ENCODE assay signal across 8 mouse cellular contexts in genomic region chr17:13043846-13044673, GRCm38 (mm10). TPM values are rescaled to one million over a fixed set of nuclear protein-coding genes. Genes with fewer than 3 reads are reported as not detected.
A peak's percentile ranks its signal among the peaks of the same experiment; 100 is the strongest.
DNase-seq lines count a peak whose midpoint lies in the region; ATAC-seq and TF ChIP-seq lines count a peak whose summit lies in the region.
"Not testable (repeated sequence)": the region's sequence is repeated elsewhere in the genome, so short reads cannot be mapped to it uniquely, and the experiment has no call there.

No protein-coding gene starts in this region.

- not testable (repeated sequence) for H3K27me3 ChIP-seq in forebrain, embryonic 13.5 days; liver, embryonic 11.5 days (replicated peaks; ENCODE audit: control insufficient read depth, insufficient read depth, low read length); stomach, embryonic 15.5 days (replicated peaks)

- not testable (repeated sequence) for H3K4me3 ChIP-seq in ES-E14 (ENCODE audit: insufficient read depth in 1 of 2, low read depth in 1 of 2, low read length in 2 of 2, poor library complexity in 1 of 2, severe bottlenecking in 1 of 2); forebrain, embryonic 13.5 days; liver, embryonic 11.5 days (ENCODE audit: low read depth, low read length); stomach, embryonic 15.5 days (replicated peaks)

- 1% methylated on average over 4 of the region's 4 CpGs for WGBS in forebrain, embryonic 13.5 days
- WGBS in liver, embryonic 11.5 days = 18% methylated on average over 4 of the region's 4 CpGs
- 14% methylated on average over 4 of the region's 4 CpGs for WGBS in stomach, embryonic 15.5 days

- not testable (repeated sequence) for H3K4me1 ChIP-seq in ES-E14 (ENCODE audit: control insufficient read depth in 2 of 2, insufficient read depth in 2 of 2, low read length in 2 of 2, poor library complexity in 1 of 2); forebrain, embryonic 13.5 days; liver, embryonic 11.5 days (replicated peaks; ENCODE audit: control insufficient read depth, insufficient read depth, low read length); stomach, embryonic 15.5 days

- not testable (repeated sequence) for H3K9me3 ChIP-seq in ES-E14 (ENCODE audit: control insufficient read depth, insufficient read depth, low read depth, low read length); forebrain, embryonic 13.5 days (replicated peaks); liver, embryonic 11.5 days (ENCODE audit: control insufficient read depth, low read length); stomach, embryonic 15.5 days

- intact Hi-C loops in heart, postnatal 36 days (cut with DNase I) = not testable (repeated sequence)

- H3K36me3 ChIP-seq in ES-E14 (ENCODE audit: control insufficient read depth, insufficient read depth, low read length, poor library complexity, severe bottlenecking); forebrain, embryonic 13.5 days (ENCODE audit: poor library complexity, severe bottlenecking); liver, embryonic 11.5 days (ENCODE audit: control insufficient read depth, insufficient read depth, low read length); stomach, embryonic 15.5 days: not testable (repeated sequence)

- ATAC-seq in forebrain, embryonic 13.5 days = peak; percentile 92
- ATAC-seq in liver, embryonic 11.5 days (replicated peaks; ENCODE audit: low FRiP score) = peak; percentile 55
- ATAC-seq in stomach, embryonic 15.5 days (ENCODE audit: insufficient read depth, low FRiP score, low read depth) = peak; percentile 37; the same call in 1 of the 2 replicates

- not testable (repeated sequence) for H3K9ac ChIP-seq in ES-E14 (ENCODE audit: insufficient read depth, low read depth, low read length, poor library complexity, severe bottlenecking); forebrain, embryonic 13.5 days; liver, embryonic 11.5 days (ENCODE audit: low read depth, low read length); stomach, embryonic 15.5 days

- in situ Hi-C loops in ES-E14 (cut with MboI; ENCODE audit: low sequenced_read_pairs in 2 of 2, unreplicated experiment in 2 of 2) = not testable (repeated sequence)

- not testable (repeated sequence) for H3K27ac ChIP-seq in ES-E14 (ENCODE audit: insufficient read depth, low read depth, low read length, poor library complexity, severe bottlenecking); forebrain, embryonic 13.5 days; liver, embryonic 11.5 days (ENCODE audit: low read depth, low read length); stomach, embryonic 15.5 days

- H3K4me2 ChIP-seq in forebrain, embryonic 13.5 days; liver, embryonic 11.5 days; stomach, embryonic 15.5 days: not testable (repeated sequence)

- peak; percentile 74 for DNase-seq in ES-E14 (ENCODE audit: low read depth, low spot score)
- peak; percentile 16 for DNase-seq in cerebellum, adult 11 months
- peak; percentile 18 to 52 for DNase-seq in heart, postnatal 36 days
- DNase-seq in kidney, postnatal 36 days = peak; percentile 16 to 47
- DNase-seq in liver, embryonic 11.5 days (ENCODE audit: low spot score) = peak; percentile 30
- DNase-seq in naive thymus-derived CD4-positive, alpha-beta T cell, adult 2 months (ENCODE audit: low read depth) = peak; percentile 55

TF ChIP-seq in ES-E14, 5 proteins besides CTCF, POLR2A, EP300 and RAD21:
- peak; percentile 45; the same call in 1 of the 2 replicates for TF ChIP-seq ZC3H11A (IDR thresholded peaks at IDR 0.05; ENCODE audit: borderline replicate concordance, low read depth, low read length)

RNA-seq across cellular contexts. Expression of gene Gpr31b, which starts 8.0 kb away (rescaled TPM):
- total RNA-seq in ES-E14 (2012; rRNA removed) = not detected in 2 replicates
- polyA plus RNA-seq in forebrain, embryonic 13.5 days (2015; fragmentation: Nextera tagmentation; extraction: Ambion mirVana) = not detected in 2 replicates
- total RNA-seq in heart, postnatal 36 days (2021) = not detected
- polyA plus RNA-seq in liver, embryonic 11.5 days (2014; fragmentation: Nextera tagmentation; extraction: Ambion mirVana) = not detected in 2 replicates
- polyA plus RNA-seq in stomach, embryonic 15.5 days (2015; fragmentation: Nextera tagmentation; extraction: Ambion mirVana) = not detected in 2 replicates

RNA-seq across cellular contexts. Expression of gene Tcp10b, which starts 16.8 kb away (rescaled TPM):
- total RNA-seq in ES-E14 (2012; rRNA removed) = 0.31 and 0.79 TPM in 2 replicates
- 0.14 TPM in 1 of 2 replicates, not detected in the other for polyA plus RNA-seq in forebrain, embryonic 13.5 days (2015; fragmentation: Nextera tagmentation; extraction: Ambion mirVana)
- not detected for total RNA-seq in heart, postnatal 36 days (2021)
- polyA plus RNA-seq in liver, embryonic 11.5 days (2014; fragmentation: Nextera tagmentation; extraction: Ambion mirVana) = not detected in 2 replicates
- 0.06 and 0.09 TPM in 2 replicates for polyA plus RNA-seq in stomach, embryonic 15.5 days (2015; fragmentation: Nextera tagmentation; extraction: Ambion mirVana)

RNA-seq across cellular contexts. Expression of gene Sod2, which starts 37.4 kb away (rescaled TPM):
- 161 and 199 TPM in 2 replicates for total RNA-seq in ES-E14 (2012; rRNA removed)
- 116 and 118 TPM in 2 replicates for polyA plus RNA-seq in forebrain, embryonic 13.5 days (2015; fragmentation: Nextera tagmentation; extraction: Ambion mirVana)
- 1,000 to 10,000 TPM; 1,043 to 1,108 TPM for total RNA-seq in heart, postnatal 36 days (2021)
- 193 and 213 TPM in 2 replicates for polyA plus RNA-seq in liver, embryonic 11.5 days (2014; fragmentation: Nextera tagmentation; extraction: Ambion mirVana)
- 139 and 140 TPM in 2 replicates for polyA plus RNA-seq in stomach, embryonic 15.5 days (2015; fragmentation: Nextera tagmentation; extraction: Ambion mirVana)

RNA-seq across cellular contexts. Expression of gene Wtap, which starts 50.1 kb away (rescaled TPM):
- 83.8 and 85.6 TPM in 2 replicates for total RNA-seq in ES-E14 (2012; rRNA removed)
- 166 and 170 TPM in 2 replicates for polyA plus RNA-seq in forebrain, embryonic 13.5 days (2015; fragmentation: Nextera tagmentation; extraction: Ambion mirVana)
- 10 to 100 TPM; 32.3 to 33.9 TPM for total RNA-seq in heart, postnatal 36 days (2021)
- polyA plus RNA-seq in liver, embryonic 11.5 days (2014; fragmentation: Nextera tagmentation; extraction: Ambion mirVana) = 99.4 and 101 TPM in 2 replicates
- polyA plus RNA-seq in stomach, embryonic 15.5 days (2015; fragmentation: Nextera tagmentation; extraction: Ambion mirVana) = 119 and 122 TPM in 2 replicates

Comparison
In these comparisons a context has a peak if more than half of its experiments do, and no peak if none do; other contexts are left out.
1. DNase-seq: peak in every context shown above with its lines; median percentile 74 in ES-E14; 55 in naive thymus-derived CD4-positive, alpha-beta T cell, adult 2 months; 35 in heart, postnatal 36 days; 32 in kidney, postnatal 36 days; 30 in liver, embryonic 11.5 days; 16 in cerebellum, adult 11 months.
2. ATAC-seq: peak in every context shown above with its lines; median percentile 92 in forebrain, embryonic 13.5 days; 55 in liver, embryonic 11.5 days; 37 in stomach, embryonic 15.5 days.